Mouse (Mus musculus): ENCODE results near the gene Txnrd3.
A peak's percentile ranks its signal among the peaks of the same experiment; 100 is the strongest.

Txnrd3 gene

GRCm38 (mm10) chr6:89655011-89655410 lies 11.2 kb downstream of the Txnrd3 start:
- no peak for DNase-seq (ENCODE audit: low spot score in 2 of 2)

- DNase-seq (ENCODE audit: low spot score in 2 of 2), result no peak
Measured at GRCm38 (mm10) chr6:89658342-89658741, 14.6 kb downstream of the Txnrd3 start.

- DNase-seq (ENCODE audit: low spot score in 2 of 2), result no peak
Measured at GRCm38 (mm10) chr6:89658931-89659330, 15.1 kb downstream of the Txnrd3 start.

GRCm38 (mm10) chr6:89659692-89660423 lies 16.1 kb downstream of the Txnrd3 start:
- peak in 1 of 2 experiments; percentile 50 for DNase-seq (ENCODE audit: low spot score in 2 of 2)

- DNase-seq (ENCODE audit: low spot score in 2 of 2), result no peak
Measured at GRCm38 (mm10) chr6:89660490-89660889, 16.7 kb downstream of the Txnrd3 start.

- no peak for DNase-seq (ENCODE audit: low spot score in 2 of 2)
Measured at GRCm38 (mm10) chr6:89662521-89662920, 18.7 kb downstream of the Txnrd3 start.

GRCm38 (mm10) chr6:89665155-89665554 lies 21.4 kb downstream of the Txnrd3 start:
- DNase-seq (ENCODE audit: low spot score in 2 of 2), result no peak

GRCm38 (mm10) chr6:89665667-89666066 lies 21.9 kb downstream of the Txnrd3 start:
- DNase-seq (ENCODE audit: low spot score in 2 of 2), result no peak

- DNase-seq (ENCODE audit: low spot score in 2 of 2), result no peak
Measured at GRCm38 (mm10) chr6:89666976-89667375, 23.2 kb downstream of the Txnrd3 start.

GRCm38 (mm10) chr6:89669556-89669955 lies 25.8 kb downstream of the Txnrd3 start:
- DNase-seq (ENCODE audit: low spot score in 2 of 2), result no peak

- no peak for DNase-seq (ENCODE audit: low spot score in 2 of 2)
Measured at GRCm38 (mm10) chr6:89671431-89671830, 27.6 kb downstream of the Txnrd3 start.

GRCm38 (mm10) chr6:89672641-89673040 lies 28.9 kb downstream of the Txnrd3 start:
- DNase-seq (ENCODE audit: low spot score in 2 of 2), result peak in 1 of 2 experiments; percentile 0

- peak in 1 of 2 experiments; percentile 0 for DNase-seq (ENCODE audit: low spot score in 2 of 2)
Measured at GRCm38 (mm10) chr6:89673135-89673780, 29.5 kb downstream of the Txnrd3 start.

GRCm38 (mm10) chr6:89678522-89678921 lies 34.7 kb downstream of the Txnrd3 start:
- no peak for DNase-seq (ENCODE audit: low spot score in 2 of 2)

- peak in 1 of 2 experiments; percentile 80 for DNase-seq (ENCODE audit: low spot score in 2 of 2)
Measured at GRCm38 (mm10) chr6:89679291-89679835, 35.6 kb downstream of the Txnrd3 start.

- DNase-seq (ENCODE audit: low spot score in 2 of 2), result peak in 1 of 2 experiments; percentile 84
Measured at GRCm38 (mm10) chr6:89680155-89680554, 36.4 kb downstream of the Txnrd3 start.

- no peak for DNase-seq (ENCODE audit: low spot score in 2 of 2)
Measured at GRCm38 (mm10) chr6:89684231-89684630, 40.4 kb downstream of the Txnrd3 start.

GRCm38 (mm10) chr6:89687100-89687499 lies 43.3 kb downstream of the Txnrd3 start:
- no peak for DNase-seq (ENCODE audit: low spot score in 2 of 2)

GRCm38 (mm10) chr6:89706624-89707023 lies 62.8 kb downstream of the Txnrd3 start:
- DNase-seq (ENCODE audit: low spot score in 2 of 2), result no peak

GRCm38 (mm10) chr6:89707240-89707639 lies 63.5 kb downstream of the Txnrd3 start, which contains the start of gene Vmn1r40:
Vmn1r40 (plus strand) TSS chr6:89707540.
- no peak for DNase-seq (ENCODE audit: low spot score in 2 of 2)

- DNase-seq (ENCODE audit: low spot score in 2 of 2), result no peak
Measured at GRCm38 (mm10) chr6:89718051-89718450, 74.3 kb downstream of the Txnrd3 start.
